Mouse (Mus musculus): ENCODE measurements at regions not wholly inside any gene's neighbourhood (a gene's known extent, or its start where the extent isn't known, plus 50 kb on each side); places are given as distances from the start of the nearest gene placed in this dataset.
"Not testable (repeated sequence)": the region's sequence is repeated elsewhere in the genome, so short reads cannot be mapped to it uniquely, and the experiment has no call there.

DNA sequence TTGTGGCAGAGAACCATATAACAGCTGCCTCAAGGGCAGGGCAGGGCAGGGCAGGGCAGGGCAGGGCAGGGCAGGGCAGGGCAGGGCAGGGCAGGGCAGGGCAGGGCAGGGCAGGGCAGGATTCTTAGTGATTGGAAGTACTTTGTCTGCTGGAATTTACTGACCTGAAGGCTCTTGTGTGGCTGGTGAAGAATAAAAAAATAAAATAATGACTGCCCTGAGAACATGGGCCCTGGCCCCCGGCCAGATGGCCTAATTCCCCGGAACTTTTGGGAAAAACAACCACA, 169.3 kb downstream of the Qk start:
- not testable (repeated sequence) for DNase-seq (ENCODE audit: low read depth)

DNA sequence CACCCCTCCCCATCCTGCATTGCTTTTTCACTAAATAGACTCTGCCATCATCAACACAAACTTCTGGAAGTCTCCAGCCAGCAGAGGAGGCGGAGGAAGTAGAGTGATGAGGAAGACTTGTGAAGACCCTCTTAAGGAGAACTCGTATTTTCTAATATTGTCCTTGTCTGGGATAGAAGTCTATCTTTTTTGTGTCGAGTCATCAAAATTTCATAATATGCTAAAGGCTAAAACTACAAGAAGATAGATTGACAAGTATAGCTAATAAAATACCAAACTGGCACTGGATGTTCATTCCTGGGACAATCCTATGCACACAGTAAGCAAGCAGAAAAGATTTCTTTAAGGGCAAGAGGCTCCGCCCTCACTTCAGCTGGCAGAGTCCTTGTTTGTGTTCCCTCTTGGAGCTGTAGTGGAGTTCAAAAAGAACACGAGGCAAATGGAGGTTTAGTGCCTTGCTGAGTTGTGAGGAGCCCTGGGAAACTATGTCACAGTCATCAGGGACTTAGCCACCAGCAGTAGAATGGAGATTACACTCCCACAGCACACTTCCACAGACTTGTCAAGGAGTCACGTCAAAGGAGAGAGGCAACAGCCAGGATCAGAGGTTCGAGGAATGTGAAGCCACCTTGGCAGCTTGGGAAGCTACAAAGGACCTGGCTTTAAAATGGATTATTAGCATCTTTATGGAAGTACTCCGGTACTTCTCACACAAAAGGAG, 169.8 kb downstream of the Qk start:
- DNase-seq (ENCODE audit: low read depth): no peak

DNA sequence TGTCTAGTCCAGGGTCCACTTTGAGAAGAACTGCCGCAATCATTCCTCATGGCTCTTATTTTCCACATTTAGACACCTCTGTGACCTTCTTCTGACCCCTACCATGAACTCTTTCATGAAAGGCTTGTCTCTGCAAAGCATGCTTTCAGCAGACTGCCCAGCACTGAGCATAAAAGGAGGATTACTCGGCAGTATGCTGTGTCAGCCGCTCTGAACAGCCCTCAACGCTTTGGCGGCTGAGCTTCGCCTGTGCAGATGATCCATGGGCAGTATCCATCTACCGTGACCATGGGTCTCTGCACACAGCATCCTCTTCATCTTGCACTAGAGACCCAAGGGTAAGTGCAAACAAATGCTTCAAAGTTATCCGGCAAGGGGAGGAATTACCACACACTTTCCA, 172.5 kb downstream of the Qk start:
- DNase-seq (ENCODE audit: low read depth): no peak

DNA sequence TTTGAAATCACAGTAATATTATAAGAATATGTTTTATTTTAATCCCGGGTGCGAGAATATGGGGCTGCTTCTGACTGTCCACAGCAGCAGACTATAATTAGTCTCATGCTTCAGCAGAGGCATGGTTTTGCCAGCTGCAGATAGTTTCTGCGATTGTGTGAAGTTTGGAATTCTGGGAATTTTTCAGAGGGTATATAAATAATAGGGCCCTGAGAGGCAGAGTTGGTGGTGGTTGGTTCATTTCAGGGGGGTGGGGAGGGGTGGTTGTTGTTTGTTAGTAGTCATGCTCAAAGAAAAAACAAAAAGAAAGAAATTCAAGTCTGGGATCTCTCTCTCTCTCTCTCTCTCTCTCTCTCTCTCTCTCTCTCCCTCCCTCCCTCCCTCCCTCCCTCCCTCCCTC, 173.1 kb downstream of the Qk start:
- no peak for DNase-seq (ENCODE audit: low read depth)

DNA sequence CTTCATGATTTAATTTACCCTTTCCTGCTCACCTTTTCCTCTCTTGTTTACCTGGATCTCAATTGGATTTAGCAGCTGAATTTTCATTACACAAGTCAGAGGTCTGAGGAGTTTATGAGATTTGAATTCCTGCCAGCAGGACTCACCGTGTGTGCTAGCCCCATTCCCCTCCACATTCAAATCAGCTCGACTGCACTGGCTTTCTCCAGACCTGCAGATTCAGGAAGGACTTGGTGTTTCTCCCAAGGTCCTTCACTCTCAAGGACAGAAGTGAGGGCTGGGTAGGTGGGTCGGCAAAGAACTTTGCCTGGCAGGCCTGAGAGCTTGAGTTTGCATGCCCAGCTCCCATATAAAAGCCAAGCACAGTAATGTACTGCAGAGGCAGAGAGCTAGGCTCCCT, 180.8 kb downstream of the Qk start:
- no peak for DNase-seq (ENCODE audit: low read depth)

DNA sequence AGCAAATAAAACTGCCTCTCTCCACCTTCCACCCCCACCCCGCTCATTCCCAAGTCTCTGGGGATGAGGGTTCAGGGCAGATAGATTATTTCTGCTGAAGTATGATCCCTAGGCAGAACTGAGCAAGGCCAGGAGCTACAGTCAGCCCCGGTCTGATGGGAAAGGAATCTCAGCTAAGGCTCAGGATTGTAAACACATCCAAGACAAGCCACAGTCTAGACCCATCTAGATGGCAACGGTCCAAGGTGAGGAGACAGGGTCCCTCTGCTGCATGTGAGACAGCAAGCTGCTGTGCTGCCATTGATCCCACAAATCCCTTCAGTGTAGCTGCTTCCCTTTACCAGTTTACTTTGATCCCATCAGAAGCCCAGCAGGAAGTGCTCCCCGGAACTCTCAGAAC, 181.3 kb downstream of the Qk start:
- no peak for DNase-seq (ENCODE audit: low read depth)

- no peak for DNase-seq (ENCODE audit: low read depth)
These were observed 184.5 kb downstream of the Qk start for GRCm38 (mm10) chr17:10135111-10135510.

DNA sequence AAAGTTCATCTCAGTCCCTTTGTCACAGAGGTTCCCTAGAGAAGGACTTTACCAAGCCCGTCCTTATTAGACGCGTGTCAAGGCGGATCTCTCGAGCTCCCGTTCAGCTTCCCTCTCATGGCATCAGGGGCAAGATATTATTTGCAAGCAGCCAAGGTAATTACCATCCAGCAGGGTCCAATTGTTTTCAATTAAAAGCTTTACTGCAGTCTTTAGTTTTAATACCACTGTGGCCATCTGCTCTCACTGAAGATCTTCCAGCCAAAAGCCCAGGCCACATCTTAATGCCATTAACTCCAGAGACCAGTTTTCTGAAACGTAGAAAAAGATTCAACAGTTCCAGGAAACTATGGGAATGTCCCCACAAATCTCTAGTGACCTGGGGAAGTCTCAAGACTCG, 191.1 kb downstream of the Qk start:
- DNase-seq (ENCODE audit: low read depth): no peak

DNA sequence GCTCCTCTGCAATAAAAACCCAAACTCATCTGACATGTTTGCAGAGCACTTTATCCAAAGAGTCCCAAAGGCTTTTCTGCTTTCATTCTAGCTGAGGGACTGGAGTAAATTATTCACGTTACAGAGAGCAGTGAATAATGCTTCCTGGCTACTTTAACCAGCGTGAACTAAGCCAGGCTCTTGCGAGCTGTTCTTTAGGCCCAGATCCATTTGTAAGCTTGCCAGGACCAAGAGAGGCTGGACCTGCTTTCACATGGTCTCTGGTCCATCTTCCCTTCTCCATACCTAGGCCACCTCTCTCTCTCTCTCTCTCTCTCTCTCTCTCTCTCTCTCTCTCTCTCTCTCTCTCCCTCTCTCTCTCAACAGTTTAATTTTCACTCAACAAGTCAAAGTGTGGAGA, 197.2 kb downstream of the Qk start:
- no peak for DNase-seq (ENCODE audit: low read depth)

DNA sequence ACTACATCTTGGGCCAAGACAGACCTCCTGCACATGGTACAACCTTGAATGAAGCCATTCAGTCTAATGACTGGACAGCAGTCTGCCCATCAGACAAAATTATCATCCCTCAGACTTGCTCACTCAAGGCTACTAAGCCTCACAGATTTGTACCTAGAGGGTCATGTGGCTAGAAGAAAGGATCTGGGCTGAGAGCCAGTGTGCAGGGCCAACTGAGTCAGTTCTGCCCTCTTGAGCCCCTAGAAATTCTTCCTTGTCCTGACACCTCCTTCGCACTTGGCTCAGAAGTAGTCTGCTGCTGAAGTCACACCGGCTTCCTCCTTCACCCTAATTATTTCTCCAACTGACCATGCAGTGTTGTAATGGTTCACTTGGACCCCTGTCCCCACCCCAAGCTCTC, 207.5 kb downstream of the Qk start:
- no peak for DNase-seq (ENCODE audit: low read depth)

- DNase-seq (ENCODE audit: low read depth): no peak
These were observed 209.3 kb downstream of the Qk start for GRCm38 (mm10) chr17:10110375-10110675.

DNA sequence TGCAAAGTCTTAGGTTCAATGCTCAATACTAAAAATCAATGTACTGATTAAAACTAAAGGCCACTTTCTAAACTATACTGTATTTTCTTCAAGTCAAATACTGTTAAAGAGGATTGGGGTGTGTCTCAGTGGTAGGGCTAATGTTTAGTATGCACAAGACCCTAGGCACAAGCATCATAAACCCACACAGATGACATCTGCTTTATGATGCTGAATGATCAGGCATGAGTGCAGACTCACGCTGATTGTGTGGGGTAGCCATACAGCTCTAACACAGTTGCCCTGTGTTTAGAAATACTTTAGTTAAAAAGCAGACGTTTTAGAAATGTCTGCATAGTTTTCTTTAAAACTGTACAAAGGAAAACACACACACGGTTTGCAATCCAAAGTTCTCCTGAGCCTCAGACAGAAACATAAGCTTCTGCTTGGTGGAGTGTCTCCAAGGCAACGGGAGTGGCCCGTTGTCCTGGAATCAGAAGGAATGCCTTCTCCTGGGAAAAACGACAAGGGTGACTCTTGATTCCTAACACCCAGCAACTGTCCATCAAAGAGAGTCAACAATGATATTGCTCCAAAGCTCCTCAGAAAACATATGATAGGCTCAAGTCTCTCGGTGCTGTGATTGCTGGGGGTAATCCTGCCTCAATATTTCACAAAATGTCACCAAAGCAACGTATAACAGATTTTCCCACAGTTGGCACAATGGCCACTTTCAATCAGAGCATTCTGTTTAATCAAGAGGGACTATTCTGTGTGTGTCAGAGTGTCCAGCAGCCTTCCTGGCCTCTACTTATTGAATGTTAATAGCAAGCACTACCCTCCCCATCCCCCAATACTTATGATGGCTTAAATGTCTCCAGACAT, 209.9 kb downstream of the Qk start:
- no peak for DNase-seq (ENCODE audit: low read depth)

DNA sequence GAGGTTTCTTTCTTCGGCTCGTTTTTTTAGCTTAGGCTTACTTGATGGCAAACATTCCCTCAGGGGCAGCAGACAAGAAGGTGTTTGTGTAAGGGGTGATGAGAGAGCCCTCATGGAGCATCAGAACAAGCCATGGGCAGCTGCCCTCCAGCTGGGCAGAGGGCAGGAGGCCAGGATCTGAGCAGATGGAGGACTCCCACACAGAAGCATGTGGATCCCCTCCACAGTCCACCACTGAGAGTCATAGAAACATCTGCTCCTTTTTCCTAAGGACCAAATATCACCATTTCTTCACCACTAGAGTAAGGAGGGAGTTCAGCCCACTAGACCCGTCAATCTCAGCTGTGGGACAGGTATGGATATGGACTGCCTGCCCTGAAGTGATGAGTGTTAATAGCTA, 214.4 kb downstream of the Qk start:
- no peak for DNase-seq (ENCODE audit: low read depth)

DNA sequence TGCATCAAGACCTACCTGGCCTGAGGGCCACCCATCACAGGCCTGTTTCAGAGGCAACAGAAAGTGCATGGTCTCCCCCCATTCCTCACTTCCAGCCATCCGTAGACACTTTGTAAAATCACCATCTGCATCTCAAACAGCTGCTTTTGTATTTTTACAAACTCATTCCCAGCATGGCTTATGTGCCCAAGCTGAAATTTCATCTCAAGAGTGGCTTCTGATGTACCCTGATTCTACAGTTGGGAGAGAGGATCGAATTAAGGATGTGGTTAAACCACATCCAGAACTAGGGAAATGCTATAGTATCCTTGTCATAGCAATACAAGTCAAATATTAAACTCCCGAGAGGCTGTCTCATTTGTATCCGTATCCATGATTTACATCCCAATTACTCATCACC, 221.5 kb downstream of the Qk start:
- no peak for DNase-seq (ENCODE audit: low read depth)

DNA sequence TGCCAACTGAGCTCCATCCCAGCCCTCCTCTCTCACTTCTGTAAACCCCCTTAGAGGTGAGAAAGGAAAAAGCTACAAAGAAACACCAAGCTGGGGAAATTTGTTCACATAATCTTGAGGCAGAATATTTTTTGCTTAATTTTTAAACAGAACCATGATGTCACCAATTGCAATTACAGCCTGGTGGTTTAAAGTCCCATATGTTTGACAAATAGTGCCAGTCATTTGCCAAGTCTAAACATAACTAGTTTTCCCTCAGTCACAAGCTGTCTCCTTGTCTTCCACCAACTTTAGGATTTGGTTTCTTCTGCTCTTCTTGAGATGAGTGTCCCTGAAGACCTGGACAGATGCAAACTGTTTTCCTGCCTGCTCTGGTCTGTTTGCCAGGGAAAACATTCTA, 222.0 kb downstream of the Qk start:
- no peak for DNase-seq (ENCODE audit: low read depth)

DNA sequence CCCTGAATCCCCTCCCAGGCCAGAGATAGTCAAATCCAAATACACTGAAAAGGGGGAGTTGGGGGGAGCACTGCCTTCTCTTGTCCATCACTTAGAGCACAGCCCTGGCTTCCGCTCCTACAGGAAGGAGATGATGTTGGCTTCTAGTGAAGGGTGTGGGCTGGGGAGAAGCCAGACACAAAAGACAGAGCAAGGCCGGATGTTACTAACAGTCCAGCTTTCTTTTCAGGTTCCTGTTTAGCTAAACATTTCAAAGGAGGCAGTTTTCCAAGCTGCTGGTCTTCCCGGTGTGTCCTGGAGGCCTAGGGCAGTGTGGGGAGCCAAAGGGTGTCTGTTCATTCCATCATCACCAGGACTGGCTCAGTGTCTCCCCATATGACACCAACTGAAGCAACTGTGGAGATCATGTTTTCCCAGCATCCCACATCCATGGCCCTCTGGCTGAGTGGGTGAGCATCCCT, 223.8 kb downstream of the Qk start:
- no peak for DNase-seq (ENCODE audit: low read depth)

DNA sequence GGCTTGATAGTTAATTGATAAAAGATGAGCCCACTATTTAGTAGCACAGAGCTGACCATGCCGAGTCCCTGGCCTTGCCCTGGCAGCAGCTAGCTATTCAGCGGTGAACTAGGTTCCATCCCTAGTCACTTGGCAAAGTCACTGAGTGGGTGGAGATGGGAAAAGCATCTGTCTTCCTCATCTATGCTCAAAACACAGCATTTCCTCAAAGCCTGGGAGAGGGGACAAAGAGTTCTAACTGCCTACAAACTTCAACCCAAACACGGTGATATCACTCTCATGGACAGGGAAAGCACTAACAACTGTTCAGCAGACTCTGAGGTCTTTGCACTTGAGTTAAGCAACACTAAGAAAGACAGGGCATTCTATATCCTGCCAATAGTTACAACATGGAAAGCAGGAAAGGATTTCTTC, 225.5 kb downstream of the Qk start:
- no peak for DNase-seq (ENCODE audit: low read depth)

GRCm38 (mm10) chr17:10093437-10094107, 226.1 kb downstream of the Qk start:
- DNase-seq (ENCODE audit: low read depth): peak; percentile 8

DNA sequence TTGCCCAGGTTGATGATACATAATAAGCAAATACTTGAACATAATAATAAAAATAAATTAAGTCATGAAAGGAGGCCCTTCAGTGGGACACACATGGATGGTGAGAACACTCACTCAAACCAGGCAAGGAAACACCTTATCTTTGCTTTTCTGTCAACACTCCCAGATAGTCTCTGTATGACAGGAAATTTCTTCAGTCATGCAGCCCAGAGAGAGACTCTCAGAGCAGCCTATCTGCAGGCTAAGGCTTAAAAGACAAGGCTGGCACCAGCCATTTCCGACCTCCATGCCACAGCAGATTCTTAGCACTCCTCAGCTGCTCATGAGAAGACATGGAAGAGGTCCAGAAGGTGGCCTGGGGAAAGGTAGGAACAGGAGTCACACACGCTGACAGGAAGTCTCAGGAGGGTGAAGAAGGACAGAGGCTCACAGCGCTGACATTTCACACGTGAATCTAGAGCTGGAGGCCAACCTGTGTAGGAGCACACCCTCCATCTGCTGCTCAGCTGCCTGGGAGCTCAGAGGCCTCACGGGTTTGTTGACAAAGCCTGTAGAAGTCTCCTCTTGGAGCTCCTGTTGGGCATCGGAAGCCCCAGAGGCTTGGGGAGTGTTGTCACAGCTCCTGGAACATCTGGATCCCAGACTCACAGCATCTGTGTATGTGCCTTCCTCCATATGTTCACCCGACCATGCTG, 232.3 kb downstream of the Qk start:
- DNase-seq (ENCODE audit: low read depth): no peak

GRCm38 (mm10) chr17:10086558-10086957, 233.1 kb downstream of the Qk start:
- no peak for DNase-seq (ENCODE audit: low read depth)

DNA sequence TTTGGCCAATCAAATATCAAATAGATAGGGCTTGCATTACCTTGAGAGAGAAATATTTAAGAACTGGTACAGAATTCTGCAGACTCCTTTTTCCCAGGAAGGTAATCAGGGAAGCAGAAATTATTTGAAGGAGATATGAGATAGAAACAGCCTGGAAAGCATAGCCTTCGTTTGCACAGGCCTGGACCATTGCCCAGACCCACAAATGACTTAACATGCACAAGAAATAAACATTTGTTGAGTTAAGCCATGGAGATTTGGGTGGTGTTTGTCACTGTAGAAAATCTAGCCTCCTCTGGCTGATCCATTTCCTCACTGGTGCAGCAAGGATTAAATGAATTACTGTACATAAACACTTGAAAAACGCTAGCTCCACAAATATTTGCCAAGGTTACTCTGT, 233.5 kb downstream of the Qk start:
- DNase-seq (ENCODE audit: low read depth): no peak

- DNase-seq (ENCODE audit: low read depth): no peak
These were observed 237.9 kb downstream of the Qk start for GRCm38 (mm10) chr17:10081721-10082120.

Measured in naive thymus-derived CD4-positive, alpha-beta T cell, adult 2 months (primary cell).